Mouse (Mus musculus) MEL (cell line): ENCODE results near the gene Myh3. TPM values are rescaled to one million over a fixed set of nuclear protein-coding genes. Genes with fewer than 3 reads are reported as not detected.

Experiments used
- DNase-seq: peaks from one replicate; pipeline ENCODE4 v3.0.0; 2011; ENCODE audit warnings: low read depth, low spot score
- H3K27ac ChIP-seq: 2 replicates; pipeline ENCODE4 v1.5.1; 2012; ENCODE audit warnings: low read depth, mild to moderate bottlenecking, control low read depth, low read length, moderate library complexity; ENCODE audit not compliant: control insufficient read depth
- H3K27me3 ChIP-seq, 2 experiments: fragments of 150-350 bp in 1 of 2; sonication (generic) in 1 of 2; 2 replicates each; pipeline ENCODE4 v1.6.1; 2012; ENCODE audit warnings: low read length in 2 of 2, mild to moderate bottlenecking in 2 of 2, improper control_type of control experiment in 1 of 2, moderate library complexity in 1 of 2; ENCODE audit not compliant: insufficient read depth in 2 of 2, control insufficient read depth in 1 of 2
- H3K36me3 ChIP-seq, 2 experiments: 2 replicates each; pipeline ENCODE4 v1.6.1; 2012 to 2014; ENCODE audit warnings: low read length in 2 of 2, improper control_type of control experiment in 1 of 2, inconsistent platforms in 1 of 2, mild to moderate bottlenecking in 1 of 2; ENCODE audit not compliant: insufficient read depth in 2 of 2, control insufficient read depth in 1 of 2
- H3K4me1 ChIP-seq, 2 experiments: fragments of 150-350 bp in 1 of 2; sonication (generic) in 1 of 2; 2 replicates each; pipeline ENCODE4 v1.6.1; 2012; ENCODE audit warnings: low read length in 2 of 2, improper control_type of control experiment in 1 of 2, mild to moderate bottlenecking in 1 of 2; ENCODE audit not compliant: insufficient read depth in 2 of 2, control insufficient read depth in 1 of 2
- H3K4me3 ChIP-seq, 2 experiments: fragments of 150-350 bp in 1 of 2; sonication (generic) in 1 of 2; 2 replicates each; pipeline ENCODE4 v1.5.1; 2012; ENCODE audit warnings: low read depth in 2 of 2, low read length in 2 of 2, mild to moderate bottlenecking in 2 of 2, moderate library complexity in 2 of 2, control low read depth in 1 of 2, improper control_type of control experiment in 1 of 2; ENCODE audit not compliant: control insufficient read depth in 1 of 2, insufficient read depth in 1 of 2
- H3K79me2 ChIP-seq: 2 replicates; pipeline ENCODE4 v1.6.1; 2012; ENCODE audit warnings: mild to moderate bottlenecking, low read length, moderate library complexity; ENCODE audit not compliant: control insufficient read depth, poor library complexity, insufficient read depth
- H3K9ac ChIP-seq: 2 replicates; pipeline ENCODE4 v1.6.1; 2012; ENCODE audit warnings: low read depth, mild to moderate bottlenecking, control low read depth, low read length, moderate library complexity; ENCODE audit not compliant: control insufficient read depth, poor library complexity, severe bottlenecking
- H3K9me3 ChIP-seq: fragments of 150-350 bp; sonication (generic); replicated peaks from 2 replicates; pipeline ENCODE4 v1.6.1; 2012; ENCODE audit warnings: mild to moderate bottlenecking, low read length, improper control_type of control experiment, moderate library complexity; ENCODE audit not compliant: insufficient read depth
- CTCF ChIP-seq, 3 experiments: IDR thresholded peaks in 2 of 3; conservative IDR thresholded peaks in 1 of 3; 2 replicates each; pipeline ENCODE4 v1.5.1; 2011 to 2012; ENCODE audit warnings: low read length in 3 of 3, low read depth in 2 of 3, mild to moderate bottlenecking in 2 of 3, improper control_type of control experiment in 1 of 3, inconsistent platforms in 1 of 3, mixed read lengths in 1 of 3, moderate library complexity in 1 of 3; ENCODE audit not compliant: control insufficient read depth in 1 of 3, insufficient read depth in 1 of 3, poor library complexity in 1 of 3, severe bottlenecking in 1 of 3
- ELF1 ChIP-seq: IDR thresholded peaks from 2 replicates; pipeline ENCODE4 v1.6.1; 2014; ENCODE audit warnings: low read depth, mild to moderate bottlenecking, inconsistent platforms, low read length, improper control_type of control experiment, moderate library complexity
- HCFC1 ChIP-seq: IDR thresholded peaks from 2 replicates; pipeline ENCODE4 v1.6.1; 2012; ENCODE audit warnings: low read depth, mild to moderate bottlenecking, inconsistent platforms, low read length, improper control_type of control experiment, moderate library complexity
- JUND ChIP-seq: IDR thresholded peaks from 2 replicates; pipeline ENCODE4 v1.6.1; 2011; ENCODE audit warnings: low read depth, mild to moderate bottlenecking, improper control_type of control experiment, low read length
- KAT2A ChIP-seq: conservative IDR thresholded peaks from 2 replicates; pipeline ENCODE4 v1.6.1; 2012; ENCODE audit warnings: low read depth, low read length, improper control_type of control experiment, inconsistent platforms
- MAZ ChIP-seq: IDR thresholded peaks from 2 replicates; pipeline ENCODE4 v1.6.1; 2012; ENCODE audit warnings: low read depth, mild to moderate bottlenecking, inconsistent platforms, low read length, improper control_type of control experiment
- POLR2A ChIP-seq, 2 experiments: IDR thresholded peaks; 2 replicates each; pipeline ENCODE4 v1.6.1; 2011 to 2012; ENCODE audit warnings: low read length in 2 of 2, mild to moderate bottlenecking in 2 of 2, control low read depth in 1 of 2, improper control_type of control experiment in 1 of 2, low read depth in 1 of 2, moderate library complexity in 1 of 2; ENCODE audit not compliant: control insufficient read depth in 1 of 2, insufficient read depth in 1 of 2, poor library complexity in 1 of 2
- POLR2AphosphoS2 ChIP-seq: IDR thresholded peaks from 2 replicates; pipeline ENCODE4 v1.6.1; 2011; ENCODE audit warnings: low read length, improper control_type of control experiment
- SIN3A ChIP-seq: IDR thresholded peaks from 2 replicates; pipeline ENCODE4 v1.6.1; 2012; ENCODE audit warnings: low read length, improper control_type of control experiment, inconsistent platforms
- TBP ChIP-seq: IDR thresholded peaks from 2 replicates; pipeline ENCODE4 v1.8.0; 2011; ENCODE audit warnings: low read depth, low read length, improper control_type of control experiment
- TCF12 ChIP-seq: IDR thresholded peaks from 2 replicates; pipeline ENCODE4 v1.6.1; 2014; ENCODE audit warnings: low read depth, mild to moderate bottlenecking, inconsistent platforms, low read length, improper control_type of control experiment, moderate library complexity
- polyA plus RNA-seq, 2 experiments: library from polyadenylated mRNA; stranded (reverse) in 1 of 2; unstranded in 1 of 2; fragments of >175 nt in 1 of 2; fragments of >200 nt in 1 of 2; gene quantifications; 2 replicates each; pipeline versions ENCODE4 v1.2.1 to v1.2.4; 2012; ENCODE audit warnings: low replicate concordance in 2 of 2, low read depth in 1 of 2; ENCODE audit not compliant: insufficient read length in 2 of 2, insufficient read depth in 1 of 2, missing spikeins in 1 of 2
- total RNA-seq: library from RNA; depleted of rRNA; stranded (reverse); fragments of 300-350 nt; gene quantifications from 2 replicates; pipeline ENCODE4 v1.2.3, GENCODE M21; 2012

Gene Myh3
- total and polyA plus RNA-seq, 3 experiments, result 0.81 to 1.7 TPM; not detected in 1

GRCm38 (mm10) chr11:67113381-67113780, 35.3 kb downstream of the Myh3 start:
- Histone ChIP-seq H3K36me3 (no peaks in the 10 kb centered on the region), H3K9me3 (no peaks in the 10 kb centered on the region), H3K27me3 (no peaks in the 10 kb centered on the region), H3K4me1 (no peaks in the 10 kb centered on the region), H3K27ac (no peak overlapping the region), H3K79me2 (no peaks in the 10 kb centered on the region), H3K4me3 (no peak overlapping the region), H3K9ac (no peak overlapping the region)
- TF ChIP-seq KAT2A, result no peak
- DNase-seq, result no peak

DNA sequence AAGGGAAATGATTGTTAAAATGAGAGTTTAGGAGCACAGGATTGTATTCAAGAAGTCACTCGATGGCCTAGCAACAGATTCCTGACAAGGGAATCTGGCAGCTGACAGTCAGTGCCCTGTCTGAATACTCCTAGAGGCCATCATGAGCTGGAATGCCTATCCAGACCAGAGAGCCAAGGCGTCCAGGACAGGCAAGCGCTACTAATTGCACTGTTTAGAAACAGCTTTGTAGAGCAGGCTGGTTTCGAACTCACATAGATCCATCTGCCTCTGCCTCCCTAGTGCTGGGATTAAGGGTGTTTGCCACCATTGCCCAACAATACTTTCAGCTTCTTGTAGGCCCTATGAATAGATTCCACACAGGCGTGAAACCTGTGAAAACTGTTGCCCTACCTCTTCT, 36.2 kb downstream of the Myh3 start:
- Histone ChIP-seq H3K9me3 (no peaks in the 10 kb centered on the region), H3K27me3 (no peaks in the 10 kb centered on the region), H3K4me3 (no peak overlapping the region), H3K9ac (no peak overlapping the region), H3K36me3 (no peaks in the 10 kb centered on the region), H3K79me2 (no peaks in the 10 kb centered on the region), H3K4me1 (no peaks in the 10 kb centered on the region), H3K27ac (no peak overlapping the region)
- no peak for DNase-seq
- TF ChIP-seq POLR2A (IDR thresholded peaks at IDR 0.05; ENCODE audit: control insufficient read depth in 1 of 2, insufficient read depth in 1 of 2, low read depth in 1 of 2, low read length in 2 of 2, poor library complexity in 1 of 2), result no peak
- no peak for TF ChIP-seq POLR2AphosphoS2

- Histone ChIP-seq H3K27ac (no peak overlapping the region), H3K79me2 (no peaks in the 10 kb centered on the region), H3K9me3 (no peaks in the 10 kb centered on the region), H3K9ac (no peak overlapping the region), H3K4me3 (no peak overlapping the region), H3K36me3 (no peaks in the 10 kb centered on the region), H3K4me1 (no peaks in the 10 kb centered on the region), H3K27me3 (no peaks in the 10 kb centered on the region)
- no peak for DNase-seq
- TF ChIP-seq SIN3A, result no peak
- TF ChIP-seq JUND, result no peak
- TF ChIP-seq KAT2A, result no peak
- TF ChIP-seq HCFC1, result no peak
- no peak for TF ChIP-seq ELF1
- no peak for TF ChIP-seq CTCF (IDR thresholded peaks at IDR 0.05 in 2 of 3, conservative IDR thresholded peaks at IDR 0.05 in 1 of 3; ENCODE audit: control insufficient read depth in 1 of 3, insufficient read depth in 1 of 3, low read depth in 2 of 3, low read length in 3 of 3, poor library complexity in 1 of 3, severe bottlenecking in 1 of 3)
- TF ChIP-seq MAZ, result no peak
- no peak for TF ChIP-seq POLR2AphosphoS2
Measured at GRCm38 (mm10) chr11:67114901-67115300, 36.8 kb downstream of the Myh3 start.

GRCm38 (mm10) chr11:67116725-67117124, 38.6 kb downstream of the Myh3 start:
- no peak overlapping the region for H3K4me3 ChIP-seq
- H3K9ac ChIP-seq, result no peak overlapping the region
- no peaks in the 10 kb centered on the region for H3K27me3 ChIP-seq
- H3K79me2 ChIP-seq, result no peaks in the 10 kb centered on the region
- no peak for DNase-seq
- TF ChIP-seq HCFC1 (no peak), TBP (no peak), TCF12 (no peak)
- no peaks in the 10 kb centered on the region for H3K4me1 ChIP-seq
- H3K9me3 ChIP-seq, result no peaks in the 10 kb centered on the region
- no peaks in the 10 kb centered on the region for H3K36me3 ChIP-seq
- no peak overlapping the region for H3K27ac ChIP-seq
